Mouse (Mus musculus) heart, embryonic 15.5 days (tissue): ENCODE data around the gene Parp9. TPM values are rescaled to one million over a fixed set of nuclear protein-coding genes. Genes with fewer than 3 reads are reported as not detected.

Experiments used
- ATAC-seq: fragments of 200-750 bp; cut with Nextera tagmentation; replicated peaks from 2 replicates; pipeline ENCODE4 v1.8.0; 2017; ENCODE audit warnings: low read depth, moderate TSS enrichment; ENCODE audit not compliant: insufficient number of reproducible peaks, insufficient read depth, low FRiP score
- H3K27ac ChIP-seq: fragments of 300-500 bp; sonication (generic); 2 replicates; pipeline ENCODE4 v1.5.1; 2015; ENCODE audit warnings: mild to moderate bottlenecking, inconsistent platforms
- H3K27me3 ChIP-seq: fragments of 300-500 bp; sonication (generic); 2 replicates; pipeline ENCODE4 v1.6.1; 2015; ENCODE audit warnings: inconsistent platforms
- H3K36me3 ChIP-seq: fragments of 300-500 bp; sonication (generic); 2 replicates; pipeline ENCODE4 v1.6.1; 2015; ENCODE audit warnings: mild to moderate bottlenecking, inconsistent platforms
- H3K4me1 ChIP-seq: fragments of 300-500 bp; sonication (generic); replicated peaks from 2 replicates; pipeline ENCODE4 v1.6.1; 2015; ENCODE audit warnings: inconsistent platforms
- H3K4me2 ChIP-seq: fragments of 300-500 bp; sonication (generic); 2 replicates; pipeline ENCODE4 v1.6.1; 2015; ENCODE audit warnings: inconsistent platforms, mild to moderate bottlenecking, moderate library complexity
- H3K4me3 ChIP-seq: fragments of 300-500 bp; sonication (generic); 2 replicates; pipeline ENCODE4 v1.5.1; 2015; ENCODE audit warnings: mild to moderate bottlenecking, inconsistent platforms
- H3K9ac ChIP-seq: fragments of 300-500 bp; sonication (generic); 2 replicates; pipeline ENCODE4 v1.6.1; 2015; ENCODE audit warnings: mild to moderate bottlenecking, inconsistent platforms
- H3K9me3 ChIP-seq: fragments of 300-500 bp; sonication (generic); replicated peaks from 2 replicates; pipeline ENCODE4 v1.6.1; 2016; ENCODE audit warnings: inconsistent platforms
- WGBS: fragments of 180-500 bp; shearing (Covaris S2); methylation state at CpG from one replicate; pipeline ENCODE4 v1.1.7; 2015; ENCODE audit warnings: mixed read lengths; 5-methylcytosine and 5-hydroxymethylcytosine counted together
- polyA plus RNA-seq: library from polyadenylated mRNA; unstranded; fragments of >200 nt; fragmentation: Nextera tagmentation; extraction: Ambion mirVana; gene quantifications from 2 replicates; pipeline ENCODE4 v1.2.1, GENCODE M21; 2015

Parp9 gene
- polyA plus RNA-seq, 1 experiment from 2014 or later = 8.4 TPM

- ATAC-seq = no peak; the same call in 1 of the 2 replicates
Measured at GRCm38 (mm10) chr16:35907432-35908201, 30.7 kb upstream of the Parp9 start.

GRCm38 (mm10) chr16:35911449-35911848, 26.8 kb upstream of the Parp9 start:
- H3K4me3 ChIP-seq = no peak overlapping the region
- no peak overlapping the region for H3K4me2 ChIP-seq
- H3K27ac ChIP-seq = no peak overlapping the region
- H3K36me3 ChIP-seq = no peaks in the 10 kb centered on the region
- H3K4me1 ChIP-seq = peaks cover 19% of the 10 kb centered on the region
- ATAC-seq = no peak
- no peaks in the 10 kb centered on the region for H3K27me3 ChIP-seq
- H3K9me3 ChIP-seq = no peaks in the 10 kb centered on the region
- WGBS = 41% methylated on average over 3 of the region's 3 CpGs
- H3K9ac ChIP-seq = no peak overlapping the region

More at GRCm38 (mm10) chr16:35907432-35908201, 30.7 kb upstream of the Parp9 start:
- Histone ChIP-seq H3K4me2 (no peak overlapping the region), H3K4me3 (no peak overlapping the region), H3K27ac (peak overlapping the region; percentile 66), H3K9me3 (no peaks in the 10 kb centered on the region), H3K27me3 (no peaks in the 10 kb centered on the region), H3K4me1 (peaks cover 9% of the 10 kb centered on the region), H3K9ac (no peak overlapping the region), H3K36me3 (no peaks in the 10 kb centered on the region)
- WGBS = 41% methylated on average over 4 of the region's 4 CpGs

GRCm38 (mm10) chr16:35913526-35913925, 24.7 kb upstream of the Parp9 start:
- no peak overlapping the region for H3K27ac ChIP-seq
- WGBS = 58% methylated on average over 1 of the region's 1 CpGs
- no peaks in the 10 kb centered on the region for H3K36me3 ChIP-seq
- H3K4me1 ChIP-seq = peaks cover 9% of the 10 kb centered on the region; the same call in 1 of the 2 replicates
- no peaks in the 10 kb centered on the region for H3K9me3 ChIP-seq
- H3K4me2 ChIP-seq = no peak overlapping the region
- H3K27me3 ChIP-seq = no peaks in the 10 kb centered on the region
- no peak overlapping the region for H3K9ac ChIP-seq
- H3K4me3 ChIP-seq = no peak overlapping the region
- ATAC-seq = no peak

GRCm38 (mm10) chr16:35914301-35914700, 24.0 kb upstream of the Parp9 start:
- ATAC-seq = no peak
- Histone ChIP-seq H3K27ac (no peak overlapping the region), H3K36me3 (no peaks in the 10 kb centered on the region), H3K4me3 (no peak overlapping the region), H3K4me2 (no peak overlapping the region), H3K27me3 (no peaks in the 10 kb centered on the region), H3K9ac (no peak overlapping the region), H3K4me1 (peaks cover 9% of the 10 kb centered on the region; the same call in 1 of the 2 replicates), H3K9me3 (no peaks in the 10 kb centered on the region)
- WGBS = 66% methylated on average over 5 of the region's 5 CpGs

- no peak overlapping the region for H3K9ac ChIP-seq
- 76% methylated on average over 6 of the region's 6 CpGs for WGBS
- no peaks in the 10 kb centered on the region for H3K9me3 ChIP-seq
- H3K4me1 ChIP-seq = peaks cover 9% of the 10 kb centered on the region; the same call in 1 of the 2 replicates
- no peaks in the 10 kb centered on the region for H3K27me3 ChIP-seq
- H3K4me3 ChIP-seq = no peak overlapping the region
- H3K27ac ChIP-seq = no peak overlapping the region
- ATAC-seq = no peak
- H3K4me2 ChIP-seq = no peak overlapping the region
- no peaks in the 10 kb centered on the region for H3K36me3 ChIP-seq
Measured at GRCm38 (mm10) chr16:35918721-35919543, 19.3 kb upstream of the Parp9 start.

GRCm38 (mm10) chr16:35921676-35922235, 16.5 kb upstream of the Parp9 start:
- no peak overlapping the region for H3K4me3 ChIP-seq
- H3K9me3 ChIP-seq = no peaks in the 10 kb centered on the region
- WGBS = 69% methylated on average over 2 of the region's 2 CpGs
- no peak for ATAC-seq
- H3K36me3 ChIP-seq = no peaks in the 10 kb centered on the region
- H3K4me1 ChIP-seq = no peaks in the 10 kb centered on the region
- no peak overlapping the region for H3K27ac ChIP-seq
- no peak overlapping the region for H3K4me2 ChIP-seq
- H3K9ac ChIP-seq = no peak overlapping the region
- H3K27me3 ChIP-seq = no peaks in the 10 kb centered on the region

GRCm38 (mm10) chr16:35922301-35922895, 15.9 kb upstream of the Parp9 start:
- no peak for ATAC-seq
- no peaks in the 10 kb centered on the region for H3K4me1 ChIP-seq
- H3K27ac ChIP-seq = no peak overlapping the region
- no peaks in the 10 kb centered on the region for H3K9me3 ChIP-seq
- no peaks in the 10 kb centered on the region for H3K27me3 ChIP-seq
- no peaks in the 10 kb centered on the region for H3K36me3 ChIP-seq
- no peak overlapping the region for H3K4me3 ChIP-seq
- H3K9ac ChIP-seq = no peak overlapping the region
- WGBS = 58% methylated on average over 3 of the region's 3 CpGs
- no peak overlapping the region for H3K4me2 ChIP-seq

GRCm38 (mm10) chr16:35923546-35924198, 14.6 kb upstream of the Parp9 start:
- no peaks in the 10 kb centered on the region for H3K27me3 ChIP-seq
- no peaks in the 10 kb centered on the region for H3K9me3 ChIP-seq
- ATAC-seq = no peak
- H3K9ac ChIP-seq = no peak overlapping the region
- no peak overlapping the region for H3K27ac ChIP-seq
- WGBS = 76% methylated on average over 7 of the region's 7 CpGs
- no peak overlapping the region for H3K4me3 ChIP-seq
- H3K4me1 ChIP-seq = no peaks in the 10 kb centered on the region
- H3K36me3 ChIP-seq = no peaks in the 10 kb centered on the region
- no peak overlapping the region for H3K4me2 ChIP-seq

- WGBS = 86% methylated on average over 5 of the region's 5 CpGs
- no peak overlapping the region for H3K4me3 ChIP-seq
- H3K9ac ChIP-seq = no peak overlapping the region
- no peak for ATAC-seq
- H3K27ac ChIP-seq = no peak overlapping the region
- no peaks in the 10 kb centered on the region for H3K27me3 ChIP-seq
- H3K36me3 ChIP-seq = no peaks in the 10 kb centered on the region
- no peaks in the 10 kb centered on the region for H3K9me3 ChIP-seq
- H3K4me1 ChIP-seq = no peaks in the 10 kb centered on the region
- no peak overlapping the region for H3K4me2 ChIP-seq
Measured at GRCm38 (mm10) chr16:35924341-35924740, 13.9 kb upstream of the Parp9 start.

- WGBS = 81% methylated on average over 19 of the region's 19 CpGs
- H3K36me3 ChIP-seq = peaks cover 4% of the 10 kb centered on the region; the same call in 1 of the 2 replicates
Measured at GRCm38 (mm10) chr16:35932179-35933055, 5.9 kb upstream of the Parp9 start.

More at GRCm38 (mm10) chr16:35932179-35933055, 5.9 kb upstream of the Parp9 start:
- Histone ChIP-seq H3K9ac (no peak overlapping the region), H3K4me1 (no peaks in the 10 kb centered on the region), H3K27ac (no peak overlapping the region), H3K9me3 (no peaks in the 10 kb centered on the region), H3K27me3 (no peaks in the 10 kb centered on the region), H3K4me3 (no peak overlapping the region), H3K4me2 (no peak overlapping the region)
- ATAC-seq = no peak
